Mouse (Mus musculus) hindbrain, embryonic 16.5 days (tissue): ENCODE results near the gene Fbxl17. TPM values are rescaled to one million over a fixed set of nuclear protein-coding genes. Genes with fewer than 3 reads are reported as not detected.

Experiments used
- ATAC-seq: fragments of 200-750 bp; cut with Nextera tagmentation; 2 replicates; pipeline ENCODE4 v1.8.0; 2017; ENCODE audit warnings: moderate TSS enrichment, moderate library complexity
- H3K27ac ChIP-seq: fragments of 300-500 bp; sonication (generic); 2 replicates; pipeline ENCODE4 v1.5.1; 2014; ENCODE audit warnings: low read depth, mild to moderate bottlenecking, control low read depth, low read length, moderate library complexity
- H3K27me3 ChIP-seq: fragments of 300-500 bp; sonication (generic); replicated peaks from 2 replicates; pipeline ENCODE4 v1.6.1; 2014; ENCODE audit warnings: low read length; ENCODE audit not compliant: control insufficient read depth, insufficient read depth
- H3K36me3 ChIP-seq: fragments of 300-500 bp; sonication (generic); 2 replicates; pipeline ENCODE4 v1.6.1; 2014; ENCODE audit warnings: mild to moderate bottlenecking, low read length, moderate library complexity, mixed read lengths; ENCODE audit not compliant: control insufficient read depth, insufficient read depth
- H3K4me1 ChIP-seq: fragments of 300-500 bp; sonication (generic); 2 replicates; pipeline ENCODE4 v1.6.1; 2014; ENCODE audit warnings: low read depth, low read length; ENCODE audit not compliant: control insufficient read depth, insufficient read depth
- H3K4me2 ChIP-seq: fragments of 300-500 bp; sonication (generic); 2 replicates; pipeline ENCODE4 v1.6.1; 2014; ENCODE audit warnings: mild to moderate bottlenecking, low read length, control low read depth, moderate library complexity
- H3K4me3 ChIP-seq: fragments of 300-500 bp; sonication (generic); 2 replicates; pipeline ENCODE4 v1.5.1; 2014; ENCODE audit warnings: mild to moderate bottlenecking, low read length, control low read depth, moderate library complexity
- H3K9ac ChIP-seq: fragments of 300-500 bp; sonication (generic); 2 replicates; pipeline ENCODE4 v1.6.1; 2014; ENCODE audit warnings: low read depth, mild to moderate bottlenecking, control low read depth, low read length, moderate library complexity
- H3K9me3 ChIP-seq: fragments of 300-500 bp; sonication (generic); 2 replicates; pipeline ENCODE4 v1.6.1; 2014; ENCODE audit warnings: mild to moderate bottlenecking, low read length, moderate library complexity; ENCODE audit not compliant: control insufficient read depth
- WGBS: fragments of 180-500 bp; shearing (Covaris S2); extraction: QIAGEN DNeasy Blood & Tissue Kit; methylation state at CpG from one replicate; pipeline ENCODE4 v1.1.7; 2014; 5-methylcytosine and 5-hydroxymethylcytosine counted together
- polyA plus RNA-seq: library from polyadenylated mRNA; unstranded; fragments of >200 nt; fragmentation: Nextera tagmentation; extraction: Ambion mirVana; gene quantifications from 2 replicates; pipeline ENCODE4 v1.2.1, GENCODE M21; 2015

The Fbxl17 gene
- polyA plus RNA-seq, 1 experiment from 2014 or later: 9.5 TPM

- WGBS: 90% methylated on average over 4 of the region's 4 CpGs
- H3K4me3 ChIP-seq: no peak overlapping the region
- ATAC-seq: no peak
Measured at GRCm38 (mm10) chr17:63489525-63489924, 10.3 kb downstream of the Fbxl17 start.

GRCm38 (mm10) chr17:63467866-63468265, 32.0 kb downstream of the Fbxl17 start:
- Histone ChIP-seq H3K9me3 (no peaks in the 10 kb centered on the region), H3K36me3 (no peaks in the 10 kb centered on the region), H3K4me3 (no peak overlapping the region), H3K27ac (no peak overlapping the region), H3K4me2 (no peak overlapping the region), H3K27me3 (no peaks in the 10 kb centered on the region), H3K4me1 (no peaks in the 10 kb centered on the region), H3K9ac (no peak overlapping the region)
- 4% methylated on average over 6 of the region's 6 CpGs for WGBS
- ATAC-seq: peak; percentile 71

More at GRCm38 (mm10) chr17:63489525-63489924, 10.3 kb downstream of the Fbxl17 start:
- peaks cover 4% of the 10 kb centered on the region; the same call in 1 of the 2 replicates for H3K36me3 ChIP-seq
- H3K4me1 ChIP-seq: peaks cover 6% of the 10 kb centered on the region; the same call in 1 of the 2 replicates
- no peak overlapping the region for H3K4me2 ChIP-seq
- H3K27me3 ChIP-seq: no peaks in the 10 kb centered on the region
- no peak overlapping the region for H3K27ac ChIP-seq
- no peak overlapping the region for H3K9ac ChIP-seq
- H3K9me3 ChIP-seq: no peaks in the 10 kb centered on the region

- Histone ChIP-seq H3K9me3 (no peaks in the 10 kb centered on the region), H3K9ac (no peak overlapping the region), H3K4me2 (no peak overlapping the region), H3K27ac (no peak overlapping the region), H3K36me3 (no peaks in the 10 kb centered on the region), H3K4me1 (no peaks in the 10 kb centered on the region), H3K4me3 (no peak overlapping the region), H3K27me3 (no peaks in the 10 kb centered on the region)
- WGBS: 23% methylated on average over 1 of the region's 1 CpGs
- no peak for ATAC-seq
Measured at GRCm38 (mm10) chr17:63465239-63465638, 34.6 kb downstream of the Fbxl17 start.

GRCm38 (mm10) chr17:63462512-63462911, 37.3 kb downstream of the Fbxl17 start:
- Histone ChIP-seq H3K27ac (no peak overlapping the region), H3K9ac (no peak overlapping the region), H3K4me2 (no peak overlapping the region), H3K4me3 (no peak overlapping the region), H3K27me3 (no peaks in the 10 kb centered on the region), H3K4me1 (no peaks in the 10 kb centered on the region), H3K36me3 (no peaks in the 10 kb centered on the region), H3K9me3 (no peaks in the 10 kb centered on the region)
- WGBS: 83% methylated on average over 7 of the region's 7 CpGs
- no peak for ATAC-seq

- Histone ChIP-seq H3K27ac (no peak overlapping the region), H3K9ac (no peak overlapping the region), H3K4me1 (no peaks in the 10 kb centered on the region), H3K27me3 (no peaks in the 10 kb centered on the region), H3K36me3 (0 out of 2 replicates have a peak, but pooled peaks cover 3% of the 10 kb centered on the region), H3K9me3 (no peaks in the 10 kb centered on the region), H3K4me3 (no peak overlapping the region), H3K4me2 (no peak overlapping the region)
- 37% methylated on average over 9 of the region's 9 CpGs for WGBS
- ATAC-seq: peak; percentile 42; the same call in 1 of the 2 replicates
Measured at GRCm38 (mm10) chr17:63459712-63460495, 39.9 kb downstream of the Fbxl17 start.

GRCm38 (mm10) chr17:63458052-63458451, 41.8 kb downstream of the Fbxl17 start:
- H3K4me2 ChIP-seq: no peak overlapping the region
- H3K4me3 ChIP-seq: no peak overlapping the region
- H3K36me3 ChIP-seq: 0 out of 2 replicates have a peak, but pooled peaks cover 3% of the 10 kb centered on the region
- no peaks in the 10 kb centered on the region for H3K27me3 ChIP-seq
- 91% methylated on average over 3 of the region's 3 CpGs for WGBS
- no peaks in the 10 kb centered on the region for H3K4me1 ChIP-seq
- H3K9me3 ChIP-seq: no peaks in the 10 kb centered on the region
- no peak overlapping the region for H3K27ac ChIP-seq
- H3K9ac ChIP-seq: no peak overlapping the region
- ATAC-seq: no peak

GRCm38 (mm10) chr17:63451311-63452006, 48.4 kb downstream of the Fbxl17 start:
- Histone ChIP-seq H3K4me1 (peaks cover 4% of the 10 kb centered on the region; the same call in 1 of the 2 replicates), H3K4me3 (no peak overlapping the region), H3K27ac (0 out of 2 replicates have a peak overlapping the region, but pooled peaks have one; percentile 8), H3K9ac (no peak overlapping the region), H3K4me2 (no peak overlapping the region), H3K27me3 (no peaks in the 10 kb centered on the region), H3K9me3 (no peaks in the 10 kb centered on the region), H3K36me3 (0 out of 2 replicates have a peak, but pooled peaks cover 3% of the 10 kb centered on the region)
- ATAC-seq: peak; percentile 68; the same call in 1 of the 2 replicates
- WGBS: 46% methylated on average over 10 of the region's 10 CpGs

- no peak overlapping the region for H3K4me2 ChIP-seq
- no peaks in the 10 kb centered on the region for H3K27me3 ChIP-seq
- no peak overlapping the region for H3K27ac ChIP-seq
- ATAC-seq: no peak
- H3K36me3 ChIP-seq: no peaks in the 10 kb centered on the region
- 62% methylated on average over 10 of the region's 10 CpGs for WGBS
- no peak overlapping the region for H3K4me3 ChIP-seq
- peaks cover 2% of the 10 kb centered on the region; the same call in 1 of the 2 replicates for H3K9me3 ChIP-seq
- H3K4me1 ChIP-seq: peaks cover 4% of the 10 kb centered on the region; the same call in 1 of the 2 replicates
- no peak overlapping the region for H3K9ac ChIP-seq
Measured at GRCm38 (mm10) chr17:63447691-63448090, 52.1 kb downstream of the Fbxl17 start.
